Mouse (Mus musculus): ENCODE results near the gene Usb1.

The Usb1 gene

GRCm38 (mm10) chr8:95341721-95342120 is 9.6 kb downstream of the Usb1 start:
- no peak for DNase-seq

GRCm38 (mm10) chr8:95344668-95345067 is 12.6 kb downstream of the Usb1 start:
- no peak for DNase-seq

GRCm38 (mm10) chr8:95346643-95347545 is 14.8 kb downstream of the Usb1 start:
- DNase-seq, result peak; percentile 86

GRCm38 (mm10) chr8:95348356-95348755 is 16.3 kb downstream of the Usb1 start:
- DNase-seq, result no peak

GRCm38 (mm10) chr8:95348811-95349630 is 16.9 kb downstream of the Usb1 start:
- peak; percentile 79 for DNase-seq

- no peak for DNase-seq
These were observed 19.4 kb downstream of the Usb1 start for GRCm38 (mm10) chr8:95351461-95351860.

GRCm38 (mm10) chr8:95352151-95352870 is 20.2 kb downstream of the Usb1 start, which contains the start of gene Mmp15:
Gene Mmp15, plus strand, starts transcription at chr8:95352268.
- DNase-seq, result peak; percentile 80

- peak; percentile 50 for DNase-seq
These were observed 21.1 kb downstream of the Usb1 start for GRCm38 (mm10) chr8:95352871-95353866.

- no peak for DNase-seq
These were observed 22.5 kb downstream of the Usb1 start for GRCm38 (mm10) chr8:95354606-95355005.

GRCm38 (mm10) chr8:95358550-95359411 is 26.7 kb downstream of the Usb1 start:
- DNase-seq, result peak; percentile 50

GRCm38 (mm10) chr8:95360181-95361015 is 28.3 kb downstream of the Usb1 start:
- no peak for DNase-seq

GRCm38 (mm10) chr8:95361016-95361341 is 28.9 kb downstream of the Usb1 start:
- no peak for DNase-seq

GRCm38 (mm10) chr8:95362272-95362671 is 30.2 kb downstream of the Usb1 start:
- no peak for DNase-seq

GRCm38 (mm10) chr8:95363849-95364248 is 31.8 kb downstream of the Usb1 start:
- no peak for DNase-seq

GRCm38 (mm10) chr8:95369581-95370326 is 37.7 kb downstream of the Usb1 start:
- DNase-seq, result no peak

- no peak for DNase-seq
These were observed 41.4 kb downstream of the Usb1 start for GRCm38 (mm10) chr8:95373389-95374002.

GRCm38 (mm10) chr8:95374429-95374828 is 42.3 kb downstream of the Usb1 start:
- DNase-seq, result no peak

GRCm38 (mm10) chr8:95375374-95375930 is 43.4 kb downstream of the Usb1 start:
- DNase-seq, result no peak

Data from lung, postnatal 14 days (tissue).